Mouse (Mus musculus): ENCODE data around the gene Arpin.

GRCm38 (mm10) chr7:79934862-79935510 lies at the start of gene Arpin:
- TF ChIP-seq POLR2A (IDR thresholded peaks at IDR 0.05; ENCODE audit: low read depth, low read length) (no peak), CTCF (conservative IDR thresholded peaks at IDR 0.05; ENCODE audit: insufficient read depth, insufficient read length, low read depth, low read length) (no peak)

All from kidney, adult 2 months (tissue).